Mouse (Mus musculus) thymus, postnatal 0 days (tissue): Measurements from ENCODE around the gene Ssh2. TPM values are rescaled to one million over a fixed set of nuclear protein-coding genes. Genes with fewer than 3 reads are reported as not detected.

Source experiments
- DNase-seq: peaks from one replicate; pipeline ENCODE4 v3.0.0-alpha.2; 2015; ENCODE audit warnings: low spot score
- polyA plus RNA-seq: library from polyadenylated mRNA; unstranded; fragments of >200 nt; fragmentation: Nextera tagmentation; extraction: Ambion mirVana; gene quantifications from 2 replicates; pipeline ENCODE4 v1.2.1, GENCODE M21; 2015

Ssh2 gene
- 12.1 and 14.7 TPM in 2 replicates for polyA plus RNA-seq

DNA sequence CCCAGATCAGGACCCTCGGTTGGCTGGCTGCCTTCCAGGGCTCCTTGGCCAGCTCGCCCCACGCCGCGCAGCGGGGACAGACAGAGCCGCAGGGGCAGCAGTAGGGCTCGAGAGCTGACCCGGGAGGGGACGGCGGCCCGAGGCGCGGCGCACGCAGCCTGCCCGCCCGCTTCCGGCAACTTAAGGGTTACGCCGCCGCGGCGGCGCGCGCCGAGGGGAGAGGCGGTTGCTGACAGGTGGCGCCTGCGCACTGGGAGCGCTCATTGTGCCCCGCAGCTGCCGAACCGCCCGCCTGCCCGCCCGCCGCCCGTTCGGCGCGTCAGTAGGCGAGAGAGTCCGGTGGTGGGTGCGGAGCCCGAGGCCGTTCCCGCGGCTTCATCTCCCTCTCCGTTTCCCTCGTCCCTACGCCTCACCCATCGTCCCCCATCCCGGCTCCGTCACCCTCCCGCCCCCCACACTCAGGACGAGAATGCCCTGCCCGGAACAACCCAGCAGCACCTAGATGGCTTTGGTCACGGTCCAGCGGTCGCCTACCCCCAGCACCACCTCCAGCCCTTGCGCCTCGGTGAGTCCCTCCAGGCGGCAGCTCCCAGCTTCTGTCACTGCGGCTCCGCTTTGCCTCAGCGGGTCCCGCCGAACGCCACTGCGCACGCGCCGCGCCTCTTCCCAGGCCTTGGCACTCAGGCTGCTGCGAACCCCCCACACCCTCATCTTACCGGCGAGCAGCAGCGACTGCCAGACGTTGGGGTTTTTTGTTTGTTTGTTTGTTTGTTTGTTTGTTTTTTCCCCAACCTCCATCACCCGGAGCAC is at the start of gene Ssh2:
Ssh2 (plus strand) TSS at position 337 of the 810 bp plus-strand sequence.
- DNase-seq: peak; percentile 94

DNA sequence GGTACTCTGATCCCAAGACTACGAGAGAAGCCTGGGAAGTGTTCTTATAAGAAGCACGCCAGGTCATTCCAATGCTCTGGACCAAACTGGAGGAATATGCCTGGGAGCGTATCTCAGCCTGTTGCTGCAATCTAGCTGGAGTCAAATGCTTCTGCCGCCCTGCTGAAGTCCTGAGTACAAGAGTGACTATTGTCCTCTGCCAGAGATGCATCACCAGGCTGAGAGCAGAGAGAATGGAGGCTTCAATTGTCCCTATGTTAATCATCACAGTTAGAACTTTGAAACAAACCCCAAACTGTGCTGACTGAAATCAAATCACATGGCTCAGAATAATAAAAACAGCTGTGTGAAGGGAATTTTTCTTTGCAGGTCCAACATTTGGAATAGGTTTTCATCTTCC is 42.4 kb upstream of the Ssh2 start:
- DNase-seq: no peak

DNA sequence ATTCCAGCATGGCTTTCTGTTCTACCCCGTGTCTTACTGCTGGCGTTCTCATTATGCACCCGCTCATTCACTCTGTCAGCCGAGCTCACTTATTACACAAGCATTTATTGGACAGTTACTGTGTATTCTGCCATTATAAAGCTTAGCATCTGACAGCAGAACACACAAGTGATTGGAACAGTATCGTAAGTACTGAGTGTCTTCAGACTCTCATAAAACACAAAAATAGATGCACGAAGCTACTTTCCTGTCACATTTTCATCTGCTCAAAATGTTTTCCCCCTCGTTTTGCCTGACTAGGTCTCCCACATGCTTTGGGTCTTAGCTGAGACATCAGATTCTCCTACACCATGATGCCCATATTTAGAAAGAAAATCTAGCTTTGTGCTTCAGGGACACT is 41.6 kb upstream of the Ssh2 start:
- DNase-seq: no peak

DNA sequence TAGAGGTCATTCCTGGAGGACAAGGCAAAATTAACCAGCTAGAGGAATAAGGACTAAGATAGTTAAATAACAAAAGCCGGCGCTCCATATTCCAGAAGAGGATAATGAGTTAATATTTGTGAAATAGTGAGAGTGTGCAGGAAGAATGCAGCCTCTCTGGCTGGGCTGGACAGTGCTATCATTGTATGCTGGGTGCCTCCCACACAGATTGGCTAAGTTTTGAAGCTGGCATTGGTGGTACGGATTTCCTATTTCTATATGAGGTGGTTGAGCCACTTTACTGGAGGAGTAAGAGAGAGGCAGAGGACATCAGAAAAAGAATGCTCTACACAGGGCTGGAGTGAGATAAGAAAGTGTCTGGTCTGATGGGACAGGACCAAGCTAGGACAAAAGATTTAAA is 36.3 kb upstream of the Ssh2 start:
- DNase-seq: no peak

DNA sequence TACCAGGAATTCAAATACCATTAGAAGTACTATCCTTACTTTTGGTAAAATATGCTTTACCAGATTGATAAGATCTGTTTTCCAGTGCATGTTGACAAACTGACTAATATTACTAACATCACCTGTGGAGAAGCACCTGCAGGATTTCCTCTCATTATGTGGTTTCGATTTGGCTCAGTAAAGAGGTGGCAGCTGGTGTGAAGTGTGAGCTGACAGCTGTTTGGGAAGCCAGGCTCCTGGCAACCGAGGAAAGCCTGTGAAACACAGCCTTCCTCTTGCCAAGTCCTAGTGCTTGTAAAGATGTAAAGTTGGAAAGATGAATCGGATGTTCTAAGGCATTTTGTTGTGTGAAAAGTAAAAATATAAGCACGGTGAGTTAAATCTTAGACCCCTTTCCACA is 35.2 kb upstream of the Ssh2 start:
- DNase-seq: peak; percentile 34

DNA sequence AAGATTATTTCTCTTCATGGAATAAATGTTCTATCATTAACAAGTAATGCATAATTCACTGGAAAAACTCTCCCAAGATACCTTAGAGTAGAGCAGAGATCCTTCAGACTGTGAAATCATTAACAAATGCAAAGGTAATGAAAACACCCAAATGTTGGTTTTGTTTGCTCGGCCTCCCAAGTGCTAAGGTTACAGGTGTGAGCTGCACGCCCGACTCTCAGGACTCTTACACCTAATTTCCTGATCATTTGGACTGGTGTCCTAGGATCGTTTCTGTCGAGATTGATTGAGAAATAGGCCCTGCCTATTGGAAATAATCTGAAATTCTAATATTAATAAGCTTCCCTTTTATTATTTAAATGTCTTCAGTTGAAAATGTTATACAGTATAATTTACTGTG is 34.6 kb upstream of the Ssh2 start:
- DNase-seq: no peak

DNA sequence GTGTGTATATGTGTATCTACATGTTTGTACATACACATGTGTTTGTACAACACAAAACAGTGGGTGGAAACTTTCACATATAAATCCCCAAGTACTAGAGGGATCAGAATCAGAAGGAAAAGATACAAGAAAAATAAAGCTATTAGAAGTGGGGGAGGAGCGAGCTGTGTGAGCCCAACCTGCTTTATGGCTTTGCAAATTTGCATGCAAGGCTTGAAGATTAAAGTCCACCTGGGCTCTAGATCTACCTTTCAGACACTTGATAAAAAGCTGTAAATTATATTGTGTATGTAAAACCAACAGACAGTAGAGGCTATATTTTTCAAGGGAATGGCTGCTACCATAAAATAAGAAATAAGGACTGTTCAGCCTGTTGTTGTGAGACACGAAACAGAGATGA is 34.0 kb upstream of the Ssh2 start:
- DNase-seq: no peak

DNA sequence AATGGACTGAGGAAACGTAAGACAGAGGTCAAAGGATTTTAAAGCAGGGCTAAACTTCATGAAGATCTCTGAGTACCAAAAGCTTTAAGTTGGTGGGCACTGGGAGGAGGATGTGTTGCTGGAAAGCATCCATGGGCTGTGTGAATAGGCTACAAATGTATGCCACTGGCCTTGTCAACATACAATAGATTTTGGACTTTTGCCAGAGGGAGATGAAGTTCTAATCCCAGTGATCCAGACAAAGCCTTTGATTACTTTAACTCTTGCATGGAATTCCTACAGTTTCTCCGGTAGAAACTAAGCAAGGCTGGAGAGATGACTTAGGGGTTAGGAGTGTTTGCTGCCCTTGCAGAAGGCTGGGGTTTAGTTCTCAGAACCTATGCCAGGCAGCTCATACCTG is 33.5 kb upstream of the Ssh2 start:
- DNase-seq: no peak

DNA sequence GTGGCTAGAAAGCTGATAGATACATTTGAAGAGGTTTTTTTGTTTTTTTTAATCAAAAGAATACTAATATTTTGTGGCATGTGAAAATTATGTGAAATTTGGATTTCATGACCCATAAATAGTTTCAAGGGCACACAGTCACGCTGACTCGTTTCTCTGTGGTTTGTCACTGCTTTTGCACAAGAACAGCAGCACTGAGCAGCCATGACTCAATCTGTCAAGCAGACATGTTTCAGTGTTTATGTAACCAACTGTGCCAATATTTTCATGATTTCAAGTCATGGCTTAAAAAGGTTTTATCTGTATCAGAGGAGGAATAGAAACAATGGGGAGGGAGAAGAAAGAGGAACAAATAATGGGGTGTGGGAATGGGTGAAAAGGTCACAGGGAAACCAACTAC is 31.2 kb upstream of the Ssh2 start:
- no peak for DNase-seq

DNA sequence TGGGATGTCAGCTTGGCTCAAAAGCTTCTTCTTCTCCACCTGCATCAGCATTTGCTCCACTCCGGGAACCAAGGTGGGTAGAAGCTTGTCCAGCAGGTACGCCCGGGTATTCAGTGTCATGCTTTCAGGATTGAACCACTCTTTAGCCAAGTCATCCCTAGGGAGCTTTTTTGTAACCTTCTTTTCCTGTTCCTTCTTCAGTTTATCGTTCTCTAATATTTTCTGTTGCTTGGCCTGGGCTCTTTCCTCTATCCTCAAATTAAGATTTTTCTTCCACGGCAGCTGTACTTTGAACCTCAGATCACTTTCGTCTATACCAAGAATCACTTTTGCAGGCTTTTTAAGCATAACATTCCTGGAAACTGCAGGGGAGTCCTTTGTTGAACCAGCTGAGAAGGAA is 27.2 kb upstream of the Ssh2 start, which contains the start of gene Efcab5:
Efcab5 (minus strand) TSS at position 101 of the 400 bp plus-strand sequence.
- DNase-seq: no peak

DNA sequence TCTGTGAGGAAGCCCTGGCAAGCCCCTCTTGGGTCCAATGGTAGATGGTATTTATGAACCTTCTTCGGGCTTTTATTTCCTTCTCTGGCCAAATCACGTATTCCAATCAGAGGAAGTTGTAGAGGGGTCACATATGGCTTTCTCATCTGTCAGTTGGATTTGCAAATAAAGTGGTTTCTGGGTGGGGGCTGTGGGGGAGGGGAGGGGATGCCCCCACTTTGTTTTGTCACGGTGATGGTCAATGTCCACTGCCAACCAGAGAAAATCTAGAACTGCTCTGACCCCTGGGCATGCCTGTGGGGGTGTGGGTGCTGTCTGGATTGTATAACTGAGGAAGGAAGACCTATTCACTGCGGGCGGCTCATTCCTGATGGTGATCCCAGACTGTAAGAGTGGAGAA is 22.7 kb upstream of the Ssh2 start:
- DNase-seq: no peak

DNA sequence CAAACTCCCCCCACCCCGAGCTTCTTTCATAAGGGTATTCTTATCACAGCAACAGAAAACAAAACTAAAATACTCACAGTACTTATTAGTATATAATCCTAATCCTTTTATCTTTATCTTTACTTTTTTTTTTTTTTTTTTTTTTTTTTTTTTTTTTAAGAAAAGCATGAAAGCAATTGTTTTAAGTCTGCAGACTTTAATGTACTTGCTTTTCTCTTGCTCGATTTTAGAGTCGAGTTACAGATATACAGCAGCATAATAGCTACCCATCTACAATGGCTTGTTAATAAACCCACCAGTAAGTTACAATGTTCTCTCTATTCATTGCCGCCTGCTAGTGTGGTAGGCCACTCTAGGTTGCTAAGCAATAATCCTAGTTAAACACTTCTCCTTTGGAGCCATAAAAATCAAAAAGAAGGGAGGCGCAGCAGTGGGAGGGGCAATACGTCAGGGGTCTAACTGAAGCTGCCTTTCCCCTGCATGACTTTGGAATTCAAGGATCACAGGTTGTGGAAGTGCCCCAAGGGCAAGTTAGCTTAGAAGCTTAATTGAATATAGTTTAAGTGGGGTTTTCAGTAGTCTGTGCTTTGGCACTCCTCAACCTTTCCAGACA is 22.0 kb upstream of the Ssh2 start:
- no peak for DNase-seq

DNA sequence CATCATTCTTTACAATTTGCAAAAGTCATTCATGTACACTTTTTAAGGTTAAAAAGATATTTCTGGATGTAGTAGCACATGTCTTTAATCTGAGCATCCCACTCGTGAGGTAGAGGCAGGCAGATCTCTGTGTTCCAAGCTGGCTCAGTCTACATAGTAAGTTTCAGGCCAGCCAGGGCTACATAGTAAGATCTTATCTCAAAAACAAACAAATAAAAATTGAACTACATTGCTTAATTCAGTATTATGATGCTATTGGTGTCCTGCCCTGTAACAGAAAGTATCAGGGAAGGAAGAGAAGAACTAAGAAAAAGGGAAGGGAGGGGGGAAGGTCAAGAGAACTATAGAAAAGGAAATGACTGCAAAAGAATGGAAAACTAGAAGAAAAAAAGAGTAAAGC is 21.3 kb upstream of the Ssh2 start:
- DNase-seq: no peak

DNA sequence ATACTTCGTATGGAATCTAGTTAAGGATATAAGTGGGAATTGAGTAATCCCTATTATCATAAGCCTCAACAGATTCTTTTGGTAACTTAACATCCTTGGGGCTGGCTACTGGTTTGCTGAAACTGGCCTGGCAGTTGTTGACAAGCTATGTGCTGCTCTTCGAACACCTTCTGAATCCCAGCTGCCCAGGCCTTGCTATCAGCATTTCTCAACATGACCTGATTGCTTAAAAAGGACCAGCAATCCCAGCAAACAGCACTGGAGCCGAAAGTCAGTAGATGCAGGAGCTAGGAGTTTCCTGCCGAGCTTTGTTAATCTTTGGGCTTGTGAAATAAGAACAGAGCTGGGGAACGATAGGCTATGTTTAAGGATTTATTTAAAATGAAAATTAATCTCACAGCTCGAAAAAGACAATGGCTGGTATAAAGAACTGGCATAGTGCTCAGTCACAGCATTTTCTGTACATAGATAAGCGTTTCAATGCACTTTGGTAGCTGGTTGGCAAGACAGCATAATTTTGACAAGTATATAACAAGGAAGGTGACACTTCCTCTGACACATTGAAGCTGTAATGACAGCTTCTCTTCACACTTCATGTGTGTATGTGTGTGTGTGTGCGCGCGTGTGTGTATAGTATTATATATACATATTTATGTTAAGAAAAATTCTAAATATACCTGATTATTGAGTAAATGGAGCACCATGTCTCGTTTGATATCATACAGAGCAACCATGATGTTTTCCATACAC is 20.6 kb upstream of the Ssh2 start:
- DNase-seq: no peak

DNA sequence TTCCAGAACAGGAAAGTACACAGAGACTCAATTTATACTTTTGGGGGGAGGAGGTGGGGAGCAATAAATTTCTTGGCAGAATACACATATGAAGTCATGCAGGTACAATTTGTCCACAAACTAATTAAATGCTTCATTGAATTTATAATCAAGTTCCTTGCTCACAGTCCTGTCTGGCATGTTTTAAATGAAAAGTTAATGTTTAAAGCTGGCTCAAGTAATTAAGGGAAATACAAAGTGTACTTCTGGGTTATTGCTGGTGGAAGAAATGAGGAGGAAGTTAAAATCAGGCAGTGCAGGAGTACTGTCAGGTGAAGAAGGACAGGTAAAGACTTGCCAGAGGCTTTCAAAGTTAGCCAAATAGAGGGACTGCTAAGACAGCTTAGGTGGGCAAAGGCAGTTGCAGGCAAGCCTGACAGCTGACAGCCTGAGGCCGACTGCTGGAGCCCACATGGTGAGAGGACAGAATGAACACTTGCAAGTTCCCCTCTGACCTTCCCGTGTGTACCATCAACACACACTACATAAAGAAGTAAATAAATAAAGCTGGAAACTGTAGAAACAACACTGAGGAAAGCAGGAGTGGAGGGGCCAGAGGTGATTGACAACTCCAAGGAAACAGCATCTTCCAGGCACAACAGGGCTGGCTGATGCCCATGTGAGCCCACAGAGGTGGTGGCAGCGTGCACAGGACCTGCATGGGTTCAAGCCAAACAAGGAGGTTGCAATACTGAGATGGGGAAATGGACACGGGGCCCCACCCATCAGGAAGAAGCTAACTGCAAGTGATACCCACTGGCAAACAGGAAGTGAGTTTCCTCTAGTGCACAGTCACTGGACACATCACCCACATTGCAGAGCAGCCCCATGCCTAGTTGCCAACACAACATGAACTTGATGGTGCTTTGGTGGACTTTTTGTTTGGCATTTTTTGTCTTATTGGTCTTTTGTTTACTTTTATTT is 19.6 kb upstream of the Ssh2 start:
- DNase-seq: no peak

DNA sequence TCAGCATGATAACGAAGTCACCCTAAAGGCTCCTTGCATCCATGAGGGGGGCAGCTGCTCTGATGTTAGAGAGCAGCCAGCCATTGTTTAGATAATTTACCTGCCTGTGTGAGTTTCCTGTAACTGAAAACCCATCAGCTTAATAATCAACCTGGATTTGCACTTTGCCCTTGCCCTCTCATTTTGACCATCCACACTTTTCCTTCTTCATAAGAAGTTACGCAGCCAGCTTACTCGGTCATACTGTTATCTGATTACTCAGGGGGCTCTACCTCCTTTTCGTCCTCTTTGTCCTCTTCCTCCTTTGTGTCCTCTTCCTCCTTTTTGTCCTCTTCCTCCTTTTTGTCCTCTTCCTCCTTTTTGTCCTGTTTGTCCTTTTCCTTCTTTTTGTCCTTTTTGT is 16.5 kb upstream of the Ssh2 start:
- DNase-seq: no peak

DNA sequence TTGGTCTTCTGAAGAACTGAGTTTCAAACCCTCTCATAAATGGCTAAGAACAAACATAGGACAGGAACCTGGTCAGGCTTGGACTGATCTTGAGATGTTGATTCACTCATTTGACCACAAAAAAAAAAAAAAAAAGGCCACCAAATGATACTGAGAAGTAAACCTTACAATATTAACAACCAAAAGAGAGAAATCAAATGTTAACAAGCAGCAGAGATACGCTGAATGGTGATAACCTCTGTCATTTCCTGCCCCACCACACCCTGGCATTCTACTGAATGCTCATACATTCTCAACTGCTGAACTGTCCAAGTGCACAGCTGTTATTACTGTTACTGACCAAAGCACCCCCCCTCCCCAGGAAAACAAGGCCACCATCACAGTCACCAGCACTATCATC is 15.4 kb upstream of the Ssh2 start:
- no peak for DNase-seq

DNA sequence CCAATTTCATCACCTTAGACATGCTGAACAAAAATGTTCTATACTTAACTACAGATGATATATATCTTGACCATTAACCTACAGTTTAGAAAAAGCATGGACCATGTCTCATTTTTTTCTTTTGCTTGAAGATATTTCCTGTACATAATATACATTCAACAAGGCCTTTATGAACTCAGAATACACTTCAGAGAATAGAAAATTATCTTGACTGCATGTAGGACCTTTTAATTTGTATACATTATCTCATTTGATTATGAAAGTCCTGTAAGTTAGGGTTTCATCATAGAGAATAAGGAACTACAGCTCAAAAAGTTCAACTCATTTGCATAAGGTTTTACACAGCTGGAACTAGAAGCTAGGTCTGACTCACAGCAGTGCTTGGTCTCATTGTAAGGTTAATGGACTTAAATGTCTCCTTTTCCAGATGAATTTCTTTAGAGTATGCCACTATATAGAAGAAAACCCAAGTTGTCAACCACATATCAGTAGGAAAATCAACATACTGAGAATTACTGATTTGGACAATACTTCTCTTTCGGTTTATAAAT is 1.9 kb upstream of the Ssh2 start:
- no peak for DNase-seq

DNA sequence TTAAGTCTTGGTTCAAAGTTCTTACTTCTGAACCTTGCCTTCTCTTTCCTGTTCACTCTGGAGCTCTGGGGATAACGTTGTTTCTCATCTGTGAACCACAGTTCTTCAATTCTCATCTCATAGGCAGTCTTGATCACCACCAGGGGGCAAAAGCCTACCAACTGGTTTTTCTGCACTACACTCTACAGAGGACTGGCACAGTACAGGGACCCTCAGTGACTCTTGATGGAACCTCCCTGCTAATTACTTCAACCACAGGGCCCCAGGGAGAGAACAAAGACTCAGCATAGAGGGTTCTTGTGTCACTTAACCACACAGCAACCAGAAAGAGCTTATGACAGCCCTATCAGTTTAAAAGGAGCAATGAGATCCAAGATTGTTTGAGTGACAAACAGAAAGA is 1.3 kb upstream of the Ssh2 start:
- peak; percentile 88 for DNase-seq

DNA sequence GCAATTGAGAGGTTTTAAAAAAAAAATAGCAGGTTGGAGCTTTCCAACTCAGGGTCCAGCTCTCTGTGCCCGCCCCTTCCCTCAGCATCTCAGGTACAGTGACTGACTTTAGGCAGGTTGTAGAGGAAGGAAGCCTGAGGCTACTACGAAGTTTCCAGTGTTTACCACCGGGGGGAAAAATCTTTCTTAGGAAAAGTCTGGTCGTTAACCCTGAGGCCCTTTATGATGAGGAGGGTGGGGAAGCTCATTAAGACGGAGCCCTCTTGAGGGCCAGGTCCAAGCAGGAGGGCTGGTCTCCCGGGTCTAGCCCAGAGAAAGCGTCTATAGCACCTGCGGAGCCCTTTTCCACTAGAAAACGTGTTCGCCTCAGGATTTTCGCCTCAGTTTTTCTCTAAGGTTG is 604 bp upstream of the Ssh2 start:
- no peak for DNase-seq

DNA sequence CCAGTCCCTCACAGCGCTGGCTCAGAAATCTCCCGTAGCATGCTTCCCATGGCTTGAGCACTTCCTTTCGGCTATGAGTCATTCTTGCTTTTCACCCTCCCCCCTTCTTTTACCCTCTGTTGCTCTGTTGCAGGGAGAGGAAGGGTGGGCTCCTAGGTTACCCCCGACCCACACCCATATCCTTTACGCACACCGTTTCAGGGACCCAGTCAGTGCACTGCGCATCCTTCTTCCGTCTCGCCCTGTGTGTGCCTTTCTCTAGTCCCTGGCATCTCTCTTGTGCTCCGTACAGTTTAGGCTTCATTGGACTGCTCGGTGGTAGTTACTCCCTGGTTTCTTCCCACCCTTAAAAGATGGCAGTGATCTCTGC is 659 bp downstream of the Ssh2 start:
- peak; percentile 60 for DNase-seq
